Mouse (Mus musculus) limb, embryonic 14.5 days (tissue): Measurements from ENCODE around the gene Gm20388. TPM values are rescaled to one million over a fixed set of nuclear protein-coding genes. Genes with fewer than 3 reads are reported as not detected.

Experiments used
- ATAC-seq: fragments of 200-750 bp; cut with Nextera tagmentation; 2 replicates; pipeline ENCODE4 v1.8.0; 2017; ENCODE audit warnings: low read depth, moderate number of reproducible peaks, moderate TSS enrichment; ENCODE audit not compliant: low FRiP score
- DNase-seq: peaks from one replicate; pipeline ENCODE4 v3.0.0-alpha.2; 2015; ENCODE audit warnings: low spot score
- H3K27ac ChIP-seq: fragments of 300-500 bp; sonication (generic); replicated peaks from 2 replicates; pipeline ENCODE4 v1.5.1; 2014; ENCODE audit warnings: low read depth, mild to moderate bottlenecking, low read length, moderate library complexity, mixed read lengths
- H3K27me3 ChIP-seq: fragments of 300-500 bp; sonication (generic); 2 replicates; pipeline ENCODE4 v1.6.1; 2014; ENCODE audit warnings: low read length, mixed read lengths; ENCODE audit not compliant: control insufficient read depth, insufficient read depth
- H3K36me3 ChIP-seq: fragments of 300-500 bp; sonication (generic); 2 replicates; pipeline ENCODE4 v1.6.1; 2014; ENCODE audit warnings: mild to moderate bottlenecking, low read length, moderate library complexity, mixed read lengths; ENCODE audit not compliant: control insufficient read depth, insufficient read depth
- H3K4me1 ChIP-seq: fragments of 300-500 bp; sonication (generic); 2 replicates; pipeline ENCODE4 v1.6.1; 2014; ENCODE audit warnings: antibody characterized with exemption, low read length, mixed read lengths; ENCODE audit not compliant: control insufficient read depth, insufficient read depth
- H3K4me2 ChIP-seq: fragments of 300-500 bp; sonication (generic); replicated peaks from 2 replicates; pipeline ENCODE4 v1.6.1; 2014; ENCODE audit warnings: low read depth, mild to moderate bottlenecking, low read length, moderate library complexity; ENCODE audit not compliant: severe bottlenecking
- H3K4me3 ChIP-seq: fragments of 300-500 bp; sonication (generic); replicated peaks from 2 replicates; pipeline ENCODE4 v1.5.1; 2014; ENCODE audit warnings: low read length
- H3K9ac ChIP-seq: fragments of 300-500 bp; sonication (generic); 2 replicates; pipeline ENCODE4 v1.6.1; 2014; ENCODE audit warnings: mild to moderate bottlenecking, low read depth, low read length, moderate library complexity; ENCODE audit not compliant: severe bottlenecking
- H3K9me3 ChIP-seq: fragments of 300-500 bp; sonication (generic); 2 replicates; pipeline ENCODE4 v1.6.1; 2016; ENCODE audit warnings: low read length; ENCODE audit not compliant: control insufficient read depth
- POLR2A ChIP-seq: fragments of 200-500 bp; IDR thresholded peaks from 2 replicates; pipeline ENCODE4 v1.8.0; 2012; ENCODE audit warnings: inconsistent platforms, mild to moderate bottlenecking, moderate library complexity, borderline replicate concordance; ENCODE audit not compliant: insufficient read depth, insufficient read length; ENCODE audit errors: extremely low read depth
- WGBS: fragments of 180-500 bp; shearing (Covaris S2); extraction: QIAGEN DNeasy Blood & Tissue Kit; methylation state at CpG from one replicate; pipeline ENCODE4 v1.1.7; 2014; 5-methylcytosine and 5-hydroxymethylcytosine counted together
- polyA plus RNA-seq, 2 experiments: library from polyadenylated mRNA; depleted of rRNA in 1 of 2; stranded (reverse) in 1 of 2; unstranded in 1 of 2; fragments of >200 nt; fragmentation: Nextera tagmentation in 1 of 2; extraction: Ambion mirVana in 1 of 2; gene quantifications; 2 replicates each; pipeline versions ENCODE4 v1.2.1 to v1.2.3; 2012 to 2014

Gm20388 gene
- polyA plus RNA-seq, 2 experiments: 1.9 to 49.9 TPM

GRCm38 (mm10) chr8:122433269-122433905, 2522.7 kb downstream of the Gm20388 start:
- peak overlapping the region; percentile 94; the same call in 1 of the 2 replicates for H3K4me2 ChIP-seq
- peaks cover 30% of the 10 kb centered on the region for H3K36me3 ChIP-seq
- no peaks in the 10 kb centered on the region for H3K27me3 ChIP-seq
- H3K27ac ChIP-seq: 0 out of 2 replicates have a peak overlapping the region, but pooled peaks have one; percentile 38
- DNase-seq (no peak), ATAC-seq (peak; percentile 38)
- 0 out of 2 replicates have a peak overlapping the region, but pooled peaks have one; percentile 57 for H3K4me3 ChIP-seq
- 69% methylated on average over 11 of the region's 11 CpGs for WGBS
- no peak for TF ChIP-seq POLR2A
- no peaks in the 10 kb centered on the region for H3K9me3 ChIP-seq
- H3K9ac ChIP-seq: no peak overlapping the region
- peaks cover 14% of the 10 kb centered on the region for H3K4me1 ChIP-seq

- H3K27ac ChIP-seq: no peak overlapping the region
- peaks cover 14% of the 10 kb centered on the region for H3K4me1 ChIP-seq
- 90% methylated on average over 6 of the region's 6 CpGs for WGBS
- no peak overlapping the region for H3K4me2 ChIP-seq
- DNase-seq (no peak), ATAC-seq (no peak)
- no peak overlapping the region for H3K9ac ChIP-seq
- H3K36me3 ChIP-seq: peaks cover 42% of the 10 kb centered on the region
- H3K27me3 ChIP-seq: no peaks in the 10 kb centered on the region
- no peaks in the 10 kb centered on the region for H3K9me3 ChIP-seq
- TF ChIP-seq POLR2A: no peak
- no peak overlapping the region for H3K4me3 ChIP-seq
These were observed 2524.7 kb downstream of the Gm20388 start for GRCm38 (mm10) chr8:122435375-122435774.

GRCm38 (mm10) chr8:122436146-122436545, 2525.5 kb downstream of the Gm20388 start:
- Histone ChIP-seq H3K4me2 (no peak overlapping the region), H3K4me3 (no peak overlapping the region), H3K9me3 (no peaks in the 10 kb centered on the region), H3K4me1 (peaks cover 14% of the 10 kb centered on the region), H3K27ac (no peak overlapping the region), H3K36me3 (peaks cover 42% of the 10 kb centered on the region), H3K9ac (no peak overlapping the region), H3K27me3 (no peaks in the 10 kb centered on the region)
- DNase-seq (no peak), ATAC-seq (no peak)
- no peak for TF ChIP-seq POLR2A
- 96% methylated on average over 9 of the region's 9 CpGs for WGBS

- peaks cover 12% of the 10 kb centered on the region for H3K4me1 ChIP-seq
- no peak for TF ChIP-seq POLR2A
- H3K9me3 ChIP-seq: no peaks in the 10 kb centered on the region
- no peaks in the 10 kb centered on the region for H3K27me3 ChIP-seq
- no peak overlapping the region for H3K4me2 ChIP-seq
- H3K27ac ChIP-seq: no peak overlapping the region
- DNase-seq (no peak), ATAC-seq (no peak)
- H3K36me3 ChIP-seq: peaks cover 42% of the 10 kb centered on the region
- 86% methylated on average over 20 of the region's 20 CpGs for WGBS
- no peak overlapping the region for H3K4me3 ChIP-seq
- no peak overlapping the region for H3K9ac ChIP-seq
These were observed 2526.0 kb downstream of the Gm20388 start for GRCm38 (mm10) chr8:122436586-122437125.

GRCm38 (mm10) chr8:122437708-122438331, 2527.2 kb downstream of the Gm20388 start:
- DNase-seq: no peak
- H3K27ac ChIP-seq: no peak overlapping the region

More at GRCm38 (mm10) chr8:122437708-122438331, 2527.2 kb downstream of the Gm20388 start:
- Histone ChIP-seq H3K4me3 (no peak overlapping the region), H3K9me3 (no peaks in the 10 kb centered on the region), H3K36me3 (peaks cover 42% of the 10 kb centered on the region), H3K4me1 (peaks cover 9% of the 10 kb centered on the region), H3K4me2 (no peak overlapping the region), H3K9ac (no peak overlapping the region), H3K27me3 (no peaks in the 10 kb centered on the region)
- no peak for ATAC-seq
- no peak for TF ChIP-seq POLR2A
- 86% methylated on average over 13 of the region's 13 CpGs for WGBS
